Mouse (Mus musculus) embryonic facial prominence, embryonic 15.5 days (tissue): ENCODE results near the gene Plp1. TPM values are rescaled to one million over a fixed set of nuclear protein-coding genes. Genes with fewer than 3 reads are reported as not detected.

ENCODE experiments used
- ATAC-seq: fragments of 200-750 bp; cut with Nextera tagmentation; 2 replicates; pipeline ENCODE4 v1.8.0; 2017; ENCODE audit warnings: low read depth, moderate TSS enrichment; ENCODE audit not compliant: insufficient number of reproducible peaks, low FRiP score, low TSS enrichment
- H3K27ac ChIP-seq: fragments of 300-500 bp; sonication (generic); replicated peaks from 2 replicates; pipeline ENCODE4 v1.5.1; 2015; ENCODE audit warnings: mild to moderate bottlenecking, inconsistent platforms
- H3K27me3 ChIP-seq: fragments of 300-500 bp; sonication (generic); 2 replicates; pipeline ENCODE4 v1.6.1; 2015; ENCODE audit warnings: inconsistent platforms
- H3K36me3 ChIP-seq: fragments of 300-500 bp; sonication (generic); 2 replicates; pipeline ENCODE4 v1.6.1; 2015; ENCODE audit warnings: mild to moderate bottlenecking, inconsistent platforms
- H3K4me1 ChIP-seq: fragments of 300-500 bp; sonication (generic); 2 replicates; pipeline ENCODE4 v1.6.1; 2015; ENCODE audit warnings: inconsistent platforms
- H3K4me2 ChIP-seq: fragments of 300-500 bp; sonication (generic); replicated peaks from 2 replicates; pipeline ENCODE4 v1.6.1; 2015; ENCODE audit warnings: mild to moderate bottlenecking, inconsistent platforms
- H3K4me3 ChIP-seq: fragments of 300-500 bp; sonication (generic); replicated peaks from 2 replicates; pipeline ENCODE4 v1.5.1; 2015; ENCODE audit warnings: mild to moderate bottlenecking, inconsistent platforms
- H3K9ac ChIP-seq: fragments of 300-500 bp; sonication (generic); 2 replicates; pipeline ENCODE4 v1.6.1; 2015; ENCODE audit warnings: inconsistent platforms
- H3K9me3 ChIP-seq: fragments of 300-500 bp; sonication (generic); replicated peaks from 2 replicates; pipeline ENCODE4 v1.6.1; 2016; ENCODE audit warnings: inconsistent platforms
- WGBS: fragments of 180-500 bp; shearing (Covaris S2); methylation state at CpG from one replicate; pipeline ENCODE4 v1.1.7; 2015; 5-methylcytosine and 5-hydroxymethylcytosine counted together
- polyA plus RNA-seq: library from polyadenylated mRNA; unstranded; fragments of >200 nt; fragmentation: Nextera tagmentation; extraction: Ambion mirVana; gene quantifications from 2 replicates; pipeline ENCODE4 v1.2.1, GENCODE M21; 2015

The Plp1 gene
- 10.1 and 11.9 TPM in 2 replicates for polyA plus RNA-seq

- Histone ChIP-seq H3K4me3 (no peak within 1 kb of the TSS), H3K9ac (no peak within 1 kb of the TSS), H3K27me3 (0 out of 2 replicates have a peak, but pooled peaks cover 9% of the 10 kb centered on the region), H3K4me2 (no peak within 1 kb of the TSS), H3K4me1 (no peaks in the 10 kb centered on the region), H3K36me3 (no peaks in the 10 kb centered on the region), H3K27ac (no peak within 1 kb of the TSS), H3K9me3 (no peaks in the 10 kb centered on the region)
- ATAC-seq: no peak
- 31% methylated on average over 1 of the region's 1 CpGs for WGBS
Measured at GRCm38 (mm10) chrX:136822371-136822770, at the start of gene Plp1. TSS of gene Plp1 (plus strand) at chrX:136822671.

GRCm38 (mm10) chrX:136773035-136773434 is 49.4 kb upstream of the Plp1 start:
- Histone ChIP-seq H3K9me3 (no peaks in the 10 kb centered on the region), H3K4me1 (no peaks in the 10 kb centered on the region), H3K4me2 (no peak overlapping the region), H3K4me3 (no peak overlapping the region), H3K27ac (no peak overlapping the region), H3K27me3 (no peaks in the 10 kb centered on the region), H3K9ac (no peak overlapping the region), H3K36me3 (no peaks in the 10 kb centered on the region)
- ATAC-seq: no peak
- WGBS: 57% methylated on average over 1 of the region's 1 CpGs

GRCm38 (mm10) chrX:136778046-136778445 is 44.4 kb upstream of the Plp1 start:
- no peak overlapping the region for H3K4me2 ChIP-seq
- H3K36me3 ChIP-seq: no peaks in the 10 kb centered on the region
- H3K4me1 ChIP-seq: no peaks in the 10 kb centered on the region
- WGBS: 82% methylated on average over 3 of the region's 3 CpGs
- H3K27ac ChIP-seq: no peak overlapping the region
- H3K9ac ChIP-seq: no peak overlapping the region
- H3K9me3 ChIP-seq: no peaks in the 10 kb centered on the region
- no peaks in the 10 kb centered on the region for H3K27me3 ChIP-seq
- ATAC-seq: no peak
- H3K4me3 ChIP-seq: no peak overlapping the region

GRCm38 (mm10) chrX:136779262-136779661 is 43.2 kb upstream of the Plp1 start:
- no peak overlapping the region for H3K27ac ChIP-seq
- H3K36me3 ChIP-seq: no peaks in the 10 kb centered on the region
- WGBS: 35% methylated on average over 2 of the region's 2 CpGs
- H3K27me3 ChIP-seq: no peaks in the 10 kb centered on the region
- no peak overlapping the region for H3K4me2 ChIP-seq
- H3K4me3 ChIP-seq: no peak overlapping the region
- no peaks in the 10 kb centered on the region for H3K9me3 ChIP-seq
- H3K4me1 ChIP-seq: no peaks in the 10 kb centered on the region
- ATAC-seq: no peak
- H3K9ac ChIP-seq: no peak overlapping the region

GRCm38 (mm10) chrX:136780041-136780440 is 42.4 kb upstream of the Plp1 start, which contains the start of gene Glra4:
TSS of gene Glra4 (minus strand) at chrX:136780141.
- 72% methylated on average over 3 of the region's 3 CpGs for WGBS
- Histone ChIP-seq H3K4me1 (no peaks in the 10 kb centered on the region), H3K4me2 (no peak within 1 kb of the TSS), H3K4me3 (no peak within 1 kb of the TSS), H3K27me3 (no peaks in the 10 kb centered on the region), H3K36me3 (no peaks in the 10 kb centered on the region), H3K9ac (no peak within 1 kb of the TSS), H3K27ac (no peak within 1 kb of the TSS), H3K9me3 (no peaks in the 10 kb centered on the region)
- ATAC-seq: no peak

- 86% methylated on average over 4 of the region's 4 CpGs for WGBS
- no peak overlapping the region for H3K9ac ChIP-seq
- H3K4me3 ChIP-seq: no peak overlapping the region
- no peak overlapping the region for H3K4me2 ChIP-seq
- no peaks in the 10 kb centered on the region for H3K27me3 ChIP-seq
- H3K9me3 ChIP-seq: no peaks in the 10 kb centered on the region
- no peak for ATAC-seq
- no peak overlapping the region for H3K27ac ChIP-seq
- H3K36me3 ChIP-seq: no peaks in the 10 kb centered on the region
- H3K4me1 ChIP-seq: no peaks in the 10 kb centered on the region
Measured at GRCm38 (mm10) chrX:136789446-136789845, 33.0 kb upstream of the Plp1 start.

- no peak overlapping the region for H3K9ac ChIP-seq
- H3K9me3 ChIP-seq: no peaks in the 10 kb centered on the region
- H3K4me1 ChIP-seq: no peaks in the 10 kb centered on the region
- no peak overlapping the region for H3K4me3 ChIP-seq
- no peaks in the 10 kb centered on the region for H3K36me3 ChIP-seq
- no peak for ATAC-seq
- no peak overlapping the region for H3K27ac ChIP-seq
- H3K4me2 ChIP-seq: no peak overlapping the region
- WGBS: 32% methylated on average over 2 of the region's 2 CpGs
- H3K27me3 ChIP-seq: no peaks in the 10 kb centered on the region
Measured at GRCm38 (mm10) chrX:136797223-136797622, 25.2 kb upstream of the Plp1 start.

- Histone ChIP-seq H3K9ac (no peak overlapping the region), H3K9me3 (no peaks in the 10 kb centered on the region), H3K4me2 (no peak overlapping the region), H3K36me3 (no peaks in the 10 kb centered on the region), H3K4me1 (no peaks in the 10 kb centered on the region), H3K27me3 (0 out of 2 replicates have a peak, but pooled peaks cover 9% of the 10 kb centered on the region), H3K27ac (no peak overlapping the region), H3K4me3 (no peak overlapping the region)
- ATAC-seq: no peak
- WGBS: 85% methylated on average over 6 of the region's 6 CpGs
Measured at GRCm38 (mm10) chrX:136819752-136820151, 2.7 kb upstream of the Plp1 start.

- Histone ChIP-seq H3K27ac (no peak overlapping the region), H3K36me3 (no peaks in the 10 kb centered on the region), H3K4me1 (no peaks in the 10 kb centered on the region), H3K4me3 (no peak overlapping the region), H3K9ac (no peak overlapping the region), H3K27me3 (0 out of 2 replicates have a peak, but pooled peaks cover 9% of the 10 kb centered on the region), H3K4me2 (no peak overlapping the region), H3K9me3 (no peaks in the 10 kb centered on the region)
- 16% methylated on average over 1 of the region's 1 CpGs for WGBS
- ATAC-seq: peak; percentile 51; the same call in 1 of the 2 replicates
Measured at GRCm38 (mm10) chrX:136820250-136820649, 2.2 kb upstream of the Plp1 start.

- Histone ChIP-seq H3K9ac (no peak overlapping the region), H3K4me3 (no peak overlapping the region), H3K4me1 (no peaks in the 10 kb centered on the region), H3K36me3 (no peaks in the 10 kb centered on the region), H3K27ac (no peak overlapping the region), H3K4me2 (no peak overlapping the region), H3K9me3 (no peaks in the 10 kb centered on the region), H3K27me3 (0 out of 2 replicates have a peak, but pooled peaks cover 9% of the 10 kb centered on the region)
- WGBS: 61% methylated on average over 4 of the region's 4 CpGs
- no peak for ATAC-seq
Measured at GRCm38 (mm10) chrX:136825016-136825415, 2.5 kb downstream of the Plp1 start.

GRCm38 (mm10) chrX:136828610-136829009 is 6.1 kb downstream of the Plp1 start:
- Histone ChIP-seq H3K4me2 (no peak overlapping the region), H3K36me3 (no peaks in the 10 kb centered on the region), H3K4me3 (no peak overlapping the region), H3K9ac (no peak overlapping the region), H3K27ac (no peak overlapping the region), H3K9me3 (no peaks in the 10 kb centered on the region), H3K4me1 (no peaks in the 10 kb centered on the region), H3K27me3 (0 out of 2 replicates have a peak, but pooled peaks cover 5% of the 10 kb centered on the region)
- no peak for ATAC-seq

GRCm38 (mm10) chrX:136850300-136850699 is 27.8 kb downstream of the Plp1 start:
- H3K27me3 ChIP-seq: no peaks in the 10 kb centered on the region
- no peaks in the 10 kb centered on the region for H3K36me3 ChIP-seq
- no peak overlapping the region for H3K4me2 ChIP-seq
- H3K9me3 ChIP-seq: no peaks in the 10 kb centered on the region
- no peak overlapping the region for H3K27ac ChIP-seq
- 27% methylated on average over 3 of the region's 3 CpGs for WGBS
- no peak overlapping the region for H3K4me3 ChIP-seq
- no peaks in the 10 kb centered on the region for H3K4me1 ChIP-seq
- no peak for ATAC-seq
- no peak overlapping the region for H3K9ac ChIP-seq
